ENCODE assay signal across 8 mouse cellular contexts in genomic region chr10:121364801-121365564, GRCm38 (mm10). TPM values are rescaled to one million over a fixed set of nuclear protein-coding genes. Genes with fewer than 3 reads are reported as not detected.
A peak's percentile ranks its signal among the peaks of the same experiment; 100 is the strongest.
DNase-seq lines count a peak whose midpoint lies in the region; ATAC-seq and TF ChIP-seq lines count a peak whose summit lies in the region.

Gene Gns (plus strand): TSS chr10:121365090.

- under 1% methylated on average over 63 of the region's 72 CpGs for WGBS in forebrain, embryonic 12.5 days
- 0% methylated on average over 71 of the region's 72 CpGs for WGBS in heart, embryonic 16.5 days
- WGBS in liver, embryonic 14.5 days (ENCODE audit: insufficient replicate concordance) = under 1% methylated on average over 67 of the region's 72 CpGs
- under 1% methylated on average over 71 of the region's 72 CpGs for WGBS in stomach, embryonic 15.5 days

- H3K27me3 ChIP-seq in E14TG2a.4 (ENCODE audit: insufficient read depth, low read length) = peaks cover 26% of the 10 kb centered on the region
- no peaks in the 10 kb centered on the region for H3K27me3 ChIP-seq in forebrain, embryonic 12.5 days
- H3K27me3 ChIP-seq in heart, embryonic 16.5 days (ENCODE audit: control insufficient read depth, insufficient read depth, low read length) = no peaks in the 10 kb centered on the region
- no peaks in the 10 kb centered on the region for H3K27me3 ChIP-seq in liver, embryonic 14.5 days (ENCODE audit: control insufficient read depth, insufficient read depth, low read length)
- H3K27me3 ChIP-seq in stomach, embryonic 15.5 days (replicated peaks) = no peaks in the 10 kb centered on the region

- H3K4me2 ChIP-seq in forebrain, embryonic 12.5 days = peak within 1 kb of the TSS; percentile 90
- peak within 1 kb of the TSS; percentile 79 for H3K4me2 ChIP-seq in heart, embryonic 16.5 days (ENCODE audit: low read depth, low read length)
- peak within 1 kb of the TSS; percentile 97 for H3K4me2 ChIP-seq in liver, embryonic 14.5 days (ENCODE audit: low read depth)
- peak within 1 kb of the TSS; percentile 87 for H3K4me2 ChIP-seq in stomach, embryonic 15.5 days

- peak within 1 kb of the TSS; percentile 94 for H3K9ac ChIP-seq in forebrain, embryonic 12.5 days
- H3K9ac ChIP-seq in heart, embryonic 16.5 days (ENCODE audit: low read length) = peak within 1 kb of the TSS; percentile 82
- H3K9ac ChIP-seq in liver, embryonic 14.5 days (replicated peaks) = peak within 1 kb of the TSS; percentile 71
- H3K9ac ChIP-seq in stomach, embryonic 15.5 days = peak within 1 kb of the TSS; percentile 92

- peak within 1 kb of the TSS; percentile 75 for H3K27ac ChIP-seq in forebrain, embryonic 12.5 days
- H3K27ac ChIP-seq in heart, embryonic 16.5 days (ENCODE audit: low read length) = peak within 1 kb of the TSS; percentile 63
- H3K27ac ChIP-seq in liver, embryonic 14.5 days = no peak within 1 kb of the TSS; the same call in 1 of the 2 replicates
- peak within 1 kb of the TSS; percentile 71 for H3K27ac ChIP-seq in stomach, embryonic 15.5 days

- ATAC-seq in forebrain, embryonic 12.5 days (ENCODE audit: low FRiP score) = peak; percentile 99
- ATAC-seq in heart, embryonic 16.5 days (replicated peaks; ENCODE audit: extremely low read depth, insufficient read depth, low FRiP score) = peak; percentile 97
- peak; percentile 89 for ATAC-seq in liver, embryonic 14.5 days (ENCODE audit: insufficient read depth)
- peak; percentile 96 for ATAC-seq in stomach, embryonic 15.5 days (ENCODE audit: insufficient read depth, low FRiP score, low read depth)

- H3K36me3 ChIP-seq in E14TG2a.4 (ENCODE audit: insufficient read depth, low read length) = peaks cover 10% of the 10 kb centered on the region
- peaks cover 2% of the 10 kb centered on the region for H3K36me3 ChIP-seq in forebrain, embryonic 12.5 days (replicated peaks)
- H3K36me3 ChIP-seq in heart, embryonic 16.5 days (ENCODE audit: control insufficient read depth, insufficient read depth) = no peaks in the 10 kb centered on the region
- H3K36me3 ChIP-seq in liver, embryonic 14.5 days (replicated peaks; ENCODE audit: control insufficient read depth, insufficient read depth, low read depth) = no peaks in the 10 kb centered on the region
- H3K36me3 ChIP-seq in stomach, embryonic 15.5 days = 0 out of 2 replicates have a peak, but pooled peaks cover 4% of the 10 kb centered on the region

- H3K4me3 ChIP-seq in E14TG2a.4 (replicated peaks; ENCODE audit: low read length) = peak within 1 kb of the TSS; percentile 93
- H3K4me3 ChIP-seq in forebrain, embryonic 12.5 days (replicated peaks) = peak within 1 kb of the TSS; percentile 93
- H3K4me3 ChIP-seq in heart, embryonic 16.5 days (ENCODE audit: low read length) = peak within 1 kb of the TSS; percentile 71
- H3K4me3 ChIP-seq in liver, embryonic 14.5 days (ENCODE audit: insufficient read depth in 1 of 2, low read depth in 2 of 2, low read length in 2 of 2) = peak within 1 kb of the TSS; percentile 66 to 85
- peak within 1 kb of the TSS; percentile 100 for H3K4me3 ChIP-seq in stomach, embryonic 15.5 days (replicated peaks)

- peaks cover 28% of the 10 kb centered on the region for H3K4me1 ChIP-seq in E14TG2a.4 (replicated peaks; ENCODE audit: low read depth, low read length)
- peaks cover 16% of the 10 kb centered on the region for H3K4me1 ChIP-seq in forebrain, embryonic 12.5 days
- peaks cover 13% of the 10 kb centered on the region for H3K4me1 ChIP-seq in heart, embryonic 16.5 days (ENCODE audit: control insufficient read depth, insufficient read depth, low read length)
- peaks cover 0 to 18% of the 10 kb centered on the region in 2 experiments; a peak in 3 of 4 replicates for H3K4me1 ChIP-seq in liver, embryonic 14.5 days (replicated peaks; ENCODE audit: control insufficient read depth in 2 of 2, insufficient read depth in 2 of 2, low read length in 1 of 2)
- H3K4me1 ChIP-seq in stomach, embryonic 15.5 days = peaks cover 24% of the 10 kb centered on the region

- H3K9me3 ChIP-seq in E14TG2a.4 (ENCODE audit: low read length) = no peaks in the 10 kb centered on the region
- H3K9me3 ChIP-seq in forebrain, embryonic 12.5 days = no peaks in the 10 kb centered on the region
- 0 out of 2 replicates have a peak, but pooled peaks cover 3% of the 10 kb centered on the region for H3K9me3 ChIP-seq in heart, embryonic 16.5 days (replicated peaks; ENCODE audit: control insufficient read depth, low read length)
- no peaks in the 10 kb centered on the region for H3K9me3 ChIP-seq in liver, embryonic 14.5 days (ENCODE audit: control insufficient read depth, low read length)
- H3K9me3 ChIP-seq in stomach, embryonic 15.5 days = no peaks in the 10 kb centered on the region

- TF ChIP-seq EP300 in liver, embryonic 14.5 days (IDR thresholded peaks at IDR 0.05; ENCODE audit: low read depth) = no peak

- DNase-seq in c-Kit-positive CD71-positive TER-119-positive erythroid progenitor cells, embryonic 14.5 days (ENCODE audit: low spot score) = peak; percentile 70
- DNase-seq in kidney, postnatal 36 days = peak; percentile 89 to 94
- peak; percentile 67 to 77 (median 70) for DNase-seq in liver, embryonic 14.5 days (ENCODE audit: low read depth in 3 of 3, low spot score in 3 of 3)
- DNase-seq in neural tube, embryonic 10.5 days (ENCODE audit: extremely low spot score, low spot score) = peak; percentile 100

- TF ChIP-seq CTCF in E14TG2a.4 (conservative IDR thresholded peaks at IDR 0.05; ENCODE audit: low read length) = no peak
- no peak for TF ChIP-seq CTCF in liver, embryonic 14.5 days (IDR thresholded peaks at IDR 0.05; ENCODE audit: low read depth)

RNA-seq across cellular contexts. Expression of gene Gns, which starts in this region (rescaled TPM):
- polyA plus RNA-seq in forebrain, embryonic 12.5 days (2016; fragmentation: Nextera tagmentation; extraction: Ambion mirVana) = 38.9 and 40.1 TPM in 2 replicates
- polyA plus RNA-seq in heart, embryonic 16.5 days (2015; fragmentation: Nextera tagmentation; extraction: Ambion mirVana) = 29.0 and 31.9 TPM in 2 replicates
- 6.5 and 7.3 TPM in 2 replicates for polyA plus RNA-seq in liver, embryonic 14.5 days (2012; rRNA removed)
- 12.2 and 14.2 TPM in 2 replicates for polyA plus RNA-seq in liver, embryonic 14.5 days (2014; fragmentation: Nextera tagmentation; extraction: Ambion mirVana)
- 39.6 and 44.2 TPM in 2 replicates for polyA plus RNA-seq in stomach, embryonic 15.5 days (2015; fragmentation: Nextera tagmentation; extraction: Ambion mirVana)
